Mouse (Mus musculus): ENCODE results near the gene Adamts9. TPM values are rescaled to one million over a fixed set of nuclear protein-coding genes. Genes with fewer than 3 reads are reported as not detected.

The Adamts9 gene
- total and polyA plus RNA-seq, 3 experiments = not detected

GRCm38 (mm10) chr6:92944711-92945110, 1.4 kb upstream of the Adamts9 start:
- Histone ChIP-seq H3K9me3 (replicated peaks; ENCODE audit: low read length) (peaks cover 79% of the 10 kb centered on the region), H3K36me3 (replicated peaks in 1 of 2; ENCODE audit: control insufficient read depth in 1 of 2, insufficient read depth in 1 of 2, low read length in 1 of 2) (no peaks in the 10 kb centered on the region), H3K4me2 (ENCODE audit: insufficient read depth, low read depth, poor library complexity, severe bottlenecking) (no peak overlapping the region), H3K27me3 (replicated peaks) (no peaks in the 10 kb centered on the region), H3K4me1 (ENCODE audit: control insufficient read depth in 1 of 2, insufficient read depth in 2 of 2) (no peaks in the 10 kb centered on the region), H3K9ac (ENCODE audit: insufficient read depth, low read depth) (no peak overlapping the region), H3K4me3 (replicated peaks in 1 of 3; ENCODE audit: low read depth in 2 of 3, low read length in 2 of 3, poor library complexity in 1 of 3) (no peak overlapping the region), H3K27ac (ENCODE audit: insufficient read depth, low read depth) (no peak overlapping the region), H3K79me2 (replicated peaks; ENCODE audit: control insufficient read depth, extremely low read depth, insufficient read depth, poor library complexity, severe bottlenecking) (no peaks in the 10 kb centered on the region)
- TF ChIP-seq PAX5 (IDR thresholded peaks at IDR 0.05; ENCODE audit: low read length) (no peak), MXI1 (IDR thresholded peaks at IDR 0.05; ENCODE audit: low read depth, low read length) (no peak), POLR2AphosphoS2 (IDR thresholded peaks at IDR 0.05; ENCODE audit: low read depth, low read length) (no peak), IRF4 (IDR thresholded peaks at IDR 0.05; ENCODE audit: low read depth, low read length) (no peak), ZMIZ1 (IDR thresholded peaks at IDR 0.05; ENCODE audit: low read depth, low read length) (no peak), USF2 (conservative IDR thresholded peaks at IDR 0.05; ENCODE audit: low read depth, low read length) (no peak), JUND (conservative IDR thresholded peaks at IDR 0.05; ENCODE audit: low read depth, low read length) (no peak), RAD21 (IDR thresholded peaks at IDR 0.05; ENCODE audit: low read depth, low read length) (no peak), HCFC1 (IDR thresholded peaks at IDR 0.05; ENCODE audit: low read depth, low read length) (no peak), MAZ (IDR thresholded peaks at IDR 0.05; ENCODE audit: low read depth, low read length) (no peak), EP300 (IDR thresholded peaks at IDR 0.05; ENCODE audit: low read length) (no peak), SMC3 (IDR thresholded peaks at IDR 0.05; ENCODE audit: low read depth, low read length) (no peak), SIN3A (IDR thresholded peaks at IDR 0.05; ENCODE audit: low read length) (no peak), ZNF384 (IDR thresholded peaks at IDR 0.05; ENCODE audit: low read depth, low read length) (no peak)
- in situ Hi-C loops (cut with MboI; ENCODE audit: low pct_ligation_motif_present, low pct_unique_long_range_greater_than_20kb, low sequenced_read_pairs) (no loop called here), dilution Hi-C loops (cut with MboI; ENCODE audit: extremely low pct_ligation_motif_present, extremely low pct_unique_long_range_greater_than_20kb, low sequenced_read_pairs) (no loop called here)
- DNase-seq (ENCODE audit: extremely low read depth) = no peak

DNA sequence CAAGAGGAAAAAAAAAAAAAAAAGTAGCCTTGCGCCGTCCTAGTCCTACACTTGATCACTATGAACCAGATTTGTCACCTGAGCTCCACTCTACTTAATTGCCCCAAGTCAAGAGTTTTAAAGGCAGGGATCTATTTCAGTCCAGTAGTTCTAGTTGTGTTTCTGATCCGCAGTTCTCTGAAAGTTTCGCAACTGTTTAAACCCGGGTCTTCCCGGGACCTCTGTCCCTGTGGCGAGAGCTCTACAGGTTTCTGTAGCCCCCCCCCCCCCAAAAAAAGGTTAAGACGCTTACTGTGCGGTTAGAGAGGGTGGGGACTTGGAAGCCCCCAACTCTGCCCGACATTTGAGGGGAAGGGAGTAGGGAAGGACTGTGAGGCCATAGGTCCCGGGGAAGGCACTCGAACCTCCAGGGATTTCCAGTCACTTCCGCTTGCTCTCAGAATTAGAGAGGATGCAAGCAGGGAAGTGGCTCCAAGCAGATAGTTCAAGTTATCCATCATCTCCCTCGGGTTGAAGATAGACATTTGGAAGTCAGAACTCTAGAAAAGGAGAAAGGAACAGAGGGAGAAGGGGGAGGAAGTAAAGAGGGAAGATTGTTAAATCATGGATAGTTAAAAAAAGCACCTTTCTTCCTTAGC, 875 bp upstream of the Adamts9 start:
- Histone ChIP-seq H3K79me2 (replicated peaks; ENCODE audit: control insufficient read depth, extremely low read depth, insufficient read depth, poor library complexity, severe bottlenecking) (no peaks in the 10 kb centered on the region), H3K27ac (ENCODE audit: insufficient read depth, low read depth) (no peak overlapping the region), H3K4me2 (ENCODE audit: insufficient read depth, low read depth, poor library complexity, severe bottlenecking) (no peak overlapping the region), H3K9ac (ENCODE audit: insufficient read depth, low read depth) (no peak overlapping the region), H3K4me1 (ENCODE audit: control insufficient read depth in 1 of 2, insufficient read depth in 2 of 2) (no peaks in the 10 kb centered on the region), H3K27me3 (replicated peaks) (no peaks in the 10 kb centered on the region), H3K36me3 (replicated peaks in 1 of 2; ENCODE audit: control insufficient read depth in 1 of 2, insufficient read depth in 1 of 2, low read length in 1 of 2) (no peaks in the 10 kb centered on the region), H3K9me3 (replicated peaks; ENCODE audit: low read length) (peaks cover 82% of the 10 kb centered on the region), H3K4me3 (replicated peaks in 1 of 3; ENCODE audit: low read depth in 2 of 3, low read length in 2 of 3, poor library complexity in 1 of 3) (no peak overlapping the region)
- in situ Hi-C loops (cut with MboI; ENCODE audit: low pct_ligation_motif_present, low pct_unique_long_range_greater_than_20kb, low sequenced_read_pairs) = no loop called here
- dilution Hi-C loops (cut with MboI; ENCODE audit: extremely low pct_ligation_motif_present, extremely low pct_unique_long_range_greater_than_20kb, low sequenced_read_pairs) = no loop called here
- TF ChIP-seq MAFK (IDR thresholded peaks at IDR 0.05; ENCODE audit: insufficient replicate concordance, low read length) = no peak
- no peak for TF ChIP-seq KAT2A (IDR thresholded peaks at IDR 0.05; ENCODE audit: insufficient replicate concordance, low read length)
- no peak for TF ChIP-seq E2F4 (IDR thresholded peaks at IDR 0.05; ENCODE audit: insufficient replicate concordance, low read depth, low read length)
- TF ChIP-seq USF1 (IDR thresholded peaks at IDR 0.05; ENCODE audit: low read depth, low read length) = no peak
- no peak for TF ChIP-seq SMC3 (IDR thresholded peaks at IDR 0.05; ENCODE audit: low read depth, low read length)
- DNase-seq (ENCODE audit: extremely low read depth) = no peak
